Mouse (Mus musculus): ENCODE data around the gene Fcho1.
"Not testable (repeated sequence)": the region's sequence is repeated elsewhere in the genome, so short reads cannot be mapped to it uniquely, and the experiment has no call there.

Fcho1 gene

GRCm38 (mm10) chr8:71725122-71725924, at the start of gene Fcho1:
TSS of gene Fcho1 (minus strand) at chr8:71725716.
- DNase-seq (ENCODE audit: low read depth, low spot score): peak; percentile 96

GRCm38 (mm10) chr8:71771336-71771735, 45.8 kb upstream of the Fcho1 start:
- DNase-seq (ENCODE audit: low read depth, low spot score): no peak

- DNase-seq (ENCODE audit: low read depth, low spot score): no peak
These were observed 33.3 kb upstream of the Fcho1 start for GRCm38 (mm10) chr8:71758816-71759215.

GRCm38 (mm10) chr8:71752881-71753552, 27.5 kb upstream of the Fcho1 start:
- DNase-seq (ENCODE audit: low read depth, low spot score): not testable (repeated sequence)

GRCm38 (mm10) chr8:71752263-71752662, 26.7 kb upstream of the Fcho1 start:
- not testable (repeated sequence) for DNase-seq (ENCODE audit: low read depth, low spot score)

GRCm38 (mm10) chr8:71751337-71751886, 25.9 kb upstream of the Fcho1 start:
- DNase-seq (ENCODE audit: low read depth, low spot score): peak; percentile 57

- not testable (repeated sequence) for DNase-seq (ENCODE audit: low read depth, low spot score)
These were observed 24.0 kb upstream of the Fcho1 start for GRCm38 (mm10) chr8:71749321-71750075.

GRCm38 (mm10) chr8:71747082-71747481, 21.6 kb upstream of the Fcho1 start:
- DNase-seq (ENCODE audit: low read depth, low spot score): not testable (repeated sequence)

GRCm38 (mm10) chr8:71745322-71745721, 19.8 kb upstream of the Fcho1 start:
- DNase-seq (ENCODE audit: low read depth, low spot score): no peak

- no peak for DNase-seq (ENCODE audit: low read depth, low spot score)
These were observed 17.3 kb upstream of the Fcho1 start for GRCm38 (mm10) chr8:71742783-71743182.

GRCm38 (mm10) chr8:71741687-71742114, 16.2 kb upstream of the Fcho1 start:
- no peak for DNase-seq (ENCODE audit: low read depth, low spot score)

GRCm38 (mm10) chr8:71741226-71741625, 15.7 kb upstream of the Fcho1 start:
- DNase-seq (ENCODE audit: low read depth, low spot score): no peak

- not testable (repeated sequence) for DNase-seq (ENCODE audit: low read depth, low spot score)
These were observed 12.8 kb upstream of the Fcho1 start for GRCm38 (mm10) chr8:71738316-71738715.

- peak; percentile 87 for DNase-seq (ENCODE audit: low read depth, low spot score)
These were observed 6.2 kb upstream of the Fcho1 start for GRCm38 (mm10) chr8:71731652-71732230.

- peak; percentile 82 for DNase-seq (ENCODE audit: low read depth, low spot score)
These were observed 3.5 kb upstream of the Fcho1 start for GRCm38 (mm10) chr8:71728826-71729620.

GRCm38 (mm10) chr8:71728240-71728785, 2.8 kb upstream of the Fcho1 start:
- DNase-seq (ENCODE audit: low read depth, low spot score): peak; percentile 50

- DNase-seq (ENCODE audit: low read depth, low spot score): no peak
These were observed 1.1 kb downstream of the Fcho1 start for GRCm38 (mm10) chr8:71724389-71724788.

- DNase-seq (ENCODE audit: low read depth, low spot score): peak; percentile 89
These were observed 2.4 kb downstream of the Fcho1 start for GRCm38 (mm10) chr8:71723047-71723551.

- no peak for DNase-seq (ENCODE audit: low read depth, low spot score)
These were observed 5.5 kb downstream of the Fcho1 start for GRCm38 (mm10) chr8:71719928-71720457.

- DNase-seq (ENCODE audit: low read depth, low spot score): no peak
These were observed 6.3 kb downstream of the Fcho1 start for GRCm38 (mm10) chr8:71719218-71719617.

All from CD4-positive, CD25-positive, alpha-beta regulatory T cell, adult 2 months (primary cell).